Comparison of ENCODE assay signal across 28 mouse cellular contexts in genomic region chr16:43776886-43777285, GRCm38 (mm10). TPM values are rescaled to one million over a fixed set of nuclear protein-coding genes. Genes with fewer than 3 reads are reported as not detected.
"Had no signal": no experiment of that assay in that cellular context is flagged by ENCODE, and none has a peak within 500 bp of the region (broad histone marks: within the 10 kb centered on the region; RNA-seq: fewer than 3 reads in every experiment).

No protein-coding gene starts in this region.

- H3K9ac ChIP-seq: liver, embryonic 15.5 days; liver, postnatal 0 days; lung, embryonic 15.5 days; neural tube, embryonic 13.5 days; neural tube, embryonic 15.5 days had no signal

- H3K27ac ChIP-seq: liver, embryonic 15.5 days; lung, embryonic 15.5 days; macrophage; midbrain, embryonic 10.5 days; neural tube, embryonic 13.5 days; neural tube, embryonic 15.5 days had no signal

- H3K9me3 ChIP-seq: liver, embryonic 15.5 days; lung, embryonic 15.5 days; midbrain, embryonic 10.5 days; neural tube, embryonic 13.5 days; neural tube, embryonic 15.5 days had no signal

- H3K36me3 ChIP-seq: liver, embryonic 15.5 days; lung, embryonic 15.5 days; midbrain, embryonic 10.5 days; neural tube, embryonic 13.5 days; neural tube, embryonic 15.5 days had no signal

- H3K4me3 ChIP-seq: liver, embryonic 15.5 days; lung, embryonic 15.5 days; midbrain, embryonic 10.5 days; myocyte; neural tube, embryonic 13.5 days; neural tube, embryonic 15.5 days had no signal

- H3K27me3 ChIP-seq: liver, embryonic 15.5 days; lung, embryonic 15.5 days; neural tube, embryonic 13.5 days; neural tube, embryonic 15.5 days had no signal

- DNase-seq: liver, postnatal 0 days; lung, adult 2 months; lung, postnatal 14 days; lung, postnatal 36 days; midbrain, embryonic 14.5 days; retina, postnatal 1 day; right cerebral cortex, adult 18-20 months; right cerebral cortex, postnatal 25 days; right cerebral cortex, postnatal 4 days; spleen, adult 18-20 months; thymus, adult 18-20 months; thymus, postnatal 14 days; thymus, postnatal 36 days had no signal

- H3K4me1 ChIP-seq: liver, embryonic 15.5 days; lung, embryonic 15.5 days; midbrain, embryonic 10.5 days; neural tube, embryonic 13.5 days; neural tube, embryonic 15.5 days had no signal

- H3K4me2 ChIP-seq: liver, embryonic 15.5 days; lung, embryonic 15.5 days; neural tube, embryonic 13.5 days; neural tube, embryonic 15.5 days had no signal

RNA-seq across cellular contexts. Expression of gene Drd3, which starts 23.1 kb away (rescaled TPM):
- total RNA-seq: megakaryocyte, adult 5-6 weeks; megakaryocyte-erythroid progenitor cell, adult 5-6 weeks had no signal
- polyA plus RNA-seq: liver, embryonic 15.5 days; liver, postnatal 0 days; lung, adult 2 months; lung, embryonic 15.5 days; lung, postnatal 0 days; macrophage; midbrain, embryonic 10.5 days; midbrain, embryonic 14.5 days; midbrain, embryonic 16.5 days; myocyte; neural tube, embryonic 11.5 days; neural tube, embryonic 13.5 days; neural tube, embryonic 15.5 days; stomach, embryonic 14.5 days; stomach, embryonic 16.5 days; thymus, postnatal 0 days had no signal
